Mouse (Mus musculus) intestine, embryonic 15.5 days (tissue): ENCODE results near the gene Aasdhppt. TPM values are rescaled to one million over a fixed set of nuclear protein-coding genes. Genes with fewer than 3 reads are reported as not detected.
A peak's percentile ranks its signal among the peaks of the same experiment; 100 is the strongest.

ENCODE experiments used
- ATAC-seq: fragments of 200-750 bp; cut with Nextera tagmentation; 2 replicates; pipeline ENCODE4 v1.8.0; 2017; ENCODE audit warnings: moderate TSS enrichment, moderate library complexity
- H3K27ac ChIP-seq: fragments of 300-500 bp; sonication (generic); 2 replicates; pipeline ENCODE4 v1.5.1; 2015; ENCODE audit warnings: mild to moderate bottlenecking, inconsistent platforms
- H3K27me3 ChIP-seq: fragments of 300-500 bp; sonication (generic); replicated peaks from 2 replicates; pipeline ENCODE4 v1.6.1; 2015; ENCODE audit warnings: inconsistent platforms
- H3K36me3 ChIP-seq: fragments of 300-500 bp; sonication (generic); 2 replicates; pipeline ENCODE4 v1.6.1; 2015; ENCODE audit warnings: inconsistent platforms
- H3K4me1 ChIP-seq: fragments of 300-500 bp; sonication (generic); replicated peaks from 2 replicates; pipeline ENCODE4 v1.6.1; 2015; ENCODE audit warnings: inconsistent platforms
- H3K4me2 ChIP-seq: fragments of 300-500 bp; sonication (generic); replicated peaks from 2 replicates; pipeline ENCODE4 v1.6.1; 2015; ENCODE audit warnings: mild to moderate bottlenecking, inconsistent platforms
- H3K4me3 ChIP-seq: fragments of 300-500 bp; sonication (generic); replicated peaks from 2 replicates; pipeline ENCODE4 v1.5.1; 2015; ENCODE audit warnings: inconsistent platforms
- H3K9ac ChIP-seq: fragments of 300-500 bp; sonication (generic); 2 replicates; pipeline ENCODE4 v1.6.1; 2015; ENCODE audit warnings: inconsistent platforms
- H3K9me3 ChIP-seq: fragments of 300-500 bp; sonication (generic); 2 replicates; pipeline ENCODE4 v1.6.1; 2016; ENCODE audit warnings: inconsistent platforms
- WGBS: fragments of 180-500 bp; shearing (Covaris S2); methylation state at CpG from one replicate; pipeline ENCODE4 v1.1.7; 2015; 5-methylcytosine and 5-hydroxymethylcytosine counted together
- polyA plus RNA-seq: library from polyadenylated mRNA; unstranded; fragments of >200 nt; fragmentation: Nextera tagmentation; extraction: Ambion mirVana; gene quantifications from 2 replicates; pipeline ENCODE4 v1.2.1, GENCODE M21; 2015

The Aasdhppt gene
- polyA plus RNA-seq, 1 experiment from 2014 or later: 34.1 TPM

DNA sequence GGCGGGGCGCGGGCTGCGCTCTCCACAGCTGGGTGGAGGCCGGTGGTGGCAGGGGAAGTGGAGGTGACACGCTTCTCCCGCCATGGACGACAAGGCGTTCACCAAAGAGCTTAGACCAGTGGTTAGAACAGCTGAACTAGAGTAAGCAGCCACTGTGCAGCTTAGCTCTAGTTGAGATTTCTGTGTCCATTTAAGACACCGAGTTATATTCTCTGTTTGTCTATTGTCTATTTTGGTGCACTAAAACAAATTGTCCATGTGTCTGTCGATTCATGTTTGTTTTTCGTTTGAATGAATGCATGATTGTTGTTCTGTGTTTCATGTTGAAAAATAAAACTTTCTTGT is 48.6 kb downstream of the Aasdhppt start:
- Histone ChIP-seq H3K9ac (no peak overlapping the region), H3K36me3 (no peaks in the 10 kb centered on the region), H3K9me3 (peaks cover 7% of the 10 kb centered on the region), H3K4me3 (0 out of 2 replicates have a peak overlapping the region, but pooled peaks have one; percentile 23), H3K4me2 (no peak overlapping the region), H3K27ac (no peak overlapping the region), H3K27me3 (no peaks in the 10 kb centered on the region), H3K4me1 (no peaks in the 10 kb centered on the region)
- ATAC-seq: no peak
- 71% methylated on average over 12 of the region's 12 CpGs for WGBS

DNA sequence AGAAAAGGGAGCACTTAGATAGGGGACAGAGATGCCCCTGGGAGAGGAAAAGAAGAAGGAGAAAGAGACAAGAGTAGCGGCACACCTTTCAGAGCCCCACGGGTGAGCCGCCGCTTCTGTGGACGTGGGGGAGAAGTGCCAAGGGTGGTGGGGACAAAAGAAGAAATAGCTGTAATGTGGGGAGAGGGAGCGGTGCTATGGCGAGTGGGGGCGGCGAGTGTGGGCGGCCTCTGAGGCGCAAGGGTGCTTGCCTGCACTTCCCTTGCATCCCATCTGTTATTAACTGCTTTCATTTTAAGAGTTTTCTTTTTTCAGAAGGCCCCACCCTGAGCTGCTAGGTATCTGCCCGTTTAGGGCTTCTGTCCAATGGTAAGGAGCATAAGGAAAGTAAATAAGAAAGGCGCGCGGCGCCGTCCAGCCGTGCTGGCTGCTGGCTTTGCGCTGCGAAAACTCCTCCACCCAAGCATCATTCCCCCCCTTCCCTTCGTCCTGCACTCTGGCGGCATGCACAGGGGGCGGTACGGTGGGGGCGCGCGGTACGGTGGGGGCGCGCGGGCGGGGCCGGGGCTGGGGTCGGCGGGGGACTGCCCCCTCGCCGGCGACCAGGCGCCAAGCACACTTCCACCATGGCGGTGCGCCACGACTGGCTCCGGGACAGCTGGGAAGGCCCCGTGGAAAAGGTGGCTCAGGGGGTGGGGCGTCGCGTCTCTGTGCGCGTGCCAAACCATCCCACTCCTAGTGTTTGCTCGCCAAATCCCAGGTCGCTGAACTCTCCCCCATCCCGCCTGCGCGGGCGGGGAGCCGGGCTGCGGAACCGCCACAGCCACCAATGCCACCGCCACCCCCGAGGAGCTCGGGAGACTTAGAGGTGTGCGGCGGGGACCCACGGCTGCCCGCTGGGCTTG is 49.2 kb downstream of the Aasdhppt start:
- WGBS: 52% methylated on average over 65 of the region's 65 CpGs
- H3K4me2 ChIP-seq: 0 out of 2 replicates have a peak overlapping the region, but pooled peaks have one; percentile 14
- peak; percentile 61 for ATAC-seq

DNA sequence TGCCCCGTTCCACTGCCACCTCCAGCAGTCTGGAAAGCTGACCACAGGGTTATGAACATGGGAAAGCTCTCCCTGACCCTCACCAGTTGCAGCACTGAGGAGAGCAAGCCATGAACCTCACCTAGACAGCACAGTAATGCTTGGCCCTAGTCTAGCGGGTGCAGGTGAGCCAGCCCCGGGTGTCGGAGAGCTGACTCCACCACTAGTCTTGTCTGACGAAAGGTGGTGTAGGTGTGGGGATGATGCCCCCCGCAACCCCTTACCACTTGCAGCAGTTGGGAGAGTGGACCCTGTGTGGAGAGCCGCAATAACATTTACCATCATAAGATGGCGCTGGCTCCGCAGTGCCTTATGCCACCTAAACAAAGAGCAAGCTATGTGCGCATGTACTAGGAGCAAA is 50.2 kb downstream of the Aasdhppt start:
- Histone ChIP-seq H3K4me1 (no peaks in the 10 kb centered on the region), H3K27me3 (no peaks in the 10 kb centered on the region), H3K9me3 (peaks cover 7% of the 10 kb centered on the region), H3K27ac (no peak overlapping the region), H3K36me3 (no peaks in the 10 kb centered on the region), H3K4me3 (no peak overlapping the region), H3K9ac (no peak overlapping the region), H3K4me2 (no peak overlapping the region)
- ATAC-seq: no peak
- WGBS: 95% methylated on average over 10 of the region's 10 CpGs

More for the DNA sequence above, 49.2 kb downstream of the Aasdhppt start:
- Histone ChIP-seq H3K36me3 (no peaks in the 10 kb centered on the region), H3K4me1 (no peaks in the 10 kb centered on the region), H3K9me3 (peaks cover 7% of the 10 kb centered on the region), H3K27ac (no peak overlapping the region), H3K27me3 (no peaks in the 10 kb centered on the region), H3K4me3 (peak overlapping the region; percentile 23), H3K9ac (no peak overlapping the region)

Other genes with a start within 250 kb of the Aasdhppt start
- 5.1 and 5.9 TPM in 2 replicates for gene Kbtbd3, start 362 bp upstream of the Aasdhppt start, polyA plus RNA-seq
- 36.3 and 39.1 TPM in 2 replicates for gene Msantd4, start 67.1 kb upstream of the Aasdhppt start, polyA plus RNA-seq